In the genomic region with DNA sequence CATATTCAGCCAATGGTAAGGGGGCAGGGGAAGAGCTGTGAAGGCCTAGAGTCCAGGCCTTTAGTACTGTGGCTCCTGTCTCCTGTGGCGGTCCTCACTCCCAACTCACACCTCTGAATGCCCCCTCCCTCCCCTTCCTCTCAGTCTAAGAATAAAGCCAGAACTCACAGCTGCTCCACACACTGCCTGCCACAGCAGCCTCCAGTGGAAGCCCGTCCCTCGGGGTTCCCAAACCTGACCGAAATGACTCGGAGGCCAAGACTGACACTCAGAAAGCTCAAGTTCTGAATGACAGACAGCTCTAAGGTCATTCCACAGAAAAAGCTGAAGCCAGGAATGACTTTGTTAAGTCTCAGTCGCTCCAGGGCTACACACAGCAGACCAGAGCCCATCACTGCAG, we compare ENCODE assay signal across 11 mouse cellular contexts. TPM values are rescaled to one million over a fixed set of nuclear protein-coding genes. Genes with fewer than 3 reads are reported as not detected.
A peak's percentile ranks its signal among the peaks of the same experiment; 100 is the strongest.
DNase-seq lines count a peak whose midpoint lies in the region; ATAC-seq and TF ChIP-seq lines count a peak whose summit lies in the region.
"Had no signal": no experiment of that assay in that cellular context is flagged by ENCODE, and none has a peak within 500 bp of the region (broad histone marks: within the 10 kb centered on the region; RNA-seq: fewer than 3 reads in every experiment).

No protein-coding gene starts in this region.

- H3K4me2 ChIP-seq in embryonic facial prominence, embryonic 12.5 days (replicated peaks): peak overlapping the region; percentile 75; the same call in 1 of the 2 replicates
- peak overlapping the region; percentile 76; the same call in 1 of the 2 replicates for H3K4me2 ChIP-seq in embryonic facial prominence, embryonic 14.5 days (ENCODE audit: low read depth, low read length)
- H3K4me2 ChIP-seq in midbrain, embryonic 15.5 days: peak overlapping the region; percentile 75

- no peaks in the 10 kb centered on the region for H3K36me3 ChIP-seq in embryonic facial prominence, embryonic 12.5 days
- no peaks in the 10 kb centered on the region for H3K36me3 ChIP-seq in embryonic facial prominence, embryonic 10.5 days (replicated peaks)
- no peaks in the 10 kb centered on the region for H3K36me3 ChIP-seq in embryonic facial prominence, embryonic 14.5 days (ENCODE audit: control insufficient read depth, insufficient read depth, low read length)
- peaks cover 8% of the 10 kb centered on the region; the same call in 1 of the 2 replicates for H3K36me3 ChIP-seq in midbrain, embryonic 15.5 days (replicated peaks)

- no peaks in the 10 kb centered on the region for H3K9me3 ChIP-seq in embryonic facial prominence, embryonic 12.5 days
- H3K9me3 ChIP-seq in embryonic facial prominence, embryonic 10.5 days: no peaks in the 10 kb centered on the region
- no peaks in the 10 kb centered on the region for H3K9me3 ChIP-seq in embryonic facial prominence, embryonic 14.5 days (ENCODE audit: control insufficient read depth, low read length)
- no peaks in the 10 kb centered on the region for H3K9me3 ChIP-seq in midbrain, embryonic 15.5 days

- peaks cover 10% of the 10 kb centered on the region for H3K4me1 ChIP-seq in embryonic facial prominence, embryonic 12.5 days
- peaks cover 22% of the 10 kb centered on the region for H3K4me1 ChIP-seq in embryonic facial prominence, embryonic 10.5 days
- no peaks in the 10 kb centered on the region for H3K4me1 ChIP-seq in embryonic facial prominence, embryonic 14.5 days (ENCODE audit: control insufficient read depth, insufficient read depth, low read length)
- peaks cover 27% of the 10 kb centered on the region for H3K4me1 ChIP-seq in midbrain, embryonic 15.5 days

- ATAC-seq in embryonic facial prominence, embryonic 12.5 days (ENCODE audit: insufficient number of reproducible peaks, insufficient read depth, low FRiP score, low TSS enrichment): no peak
- no peak for ATAC-seq in embryonic facial prominence, embryonic 14.5 days (ENCODE audit: low read depth)
- ATAC-seq in midbrain, embryonic 15.5 days (replicated peaks): no peak
- ATAC-seq in megakaryocyte progenitor cell, adult 5-6 weeks (replicated peaks; ENCODE audit: poor library complexity): no peak

- WGBS in embryonic facial prominence, embryonic 12.5 days: 59% methylated on average over 6 of the region's 6 CpGs
- 69% methylated on average over 6 of the region's 6 CpGs for WGBS in embryonic facial prominence, embryonic 10.5 days
- WGBS in embryonic facial prominence, embryonic 14.5 days: 74% methylated on average over 6 of the region's 6 CpGs
- 76% methylated on average over 6 of the region's 6 CpGs for WGBS in midbrain, embryonic 15.5 days

- no peak for DNase-seq in embryonic facial prominence, embryonic 10.5 days (ENCODE audit: low spot score)
- no peak for DNase-seq in layer of hippocampus, adult 2 months (ENCODE audit: low spot score in 2 of 2)
- no peak for DNase-seq in layer of hippocampus, adult 9-11 months
- DNase-seq in embryonic facial prominence, embryonic 14.5 days (ENCODE audit: low spot score): no peak
- DNase-seq in thymus, postnatal 0 days (ENCODE audit: low spot score): no peak
- DNase-seq: kidney, adult 8-10 months; lung, postnatal 36 days had no signal

- no peak overlapping the region for H3K9ac ChIP-seq in embryonic facial prominence, embryonic 12.5 days
- H3K9ac ChIP-seq in embryonic facial prominence, embryonic 14.5 days (ENCODE audit: low read depth, low read length): no peak overlapping the region
- peak overlapping the region; percentile 83; the same call in 1 of the 2 replicates for H3K9ac ChIP-seq in midbrain, embryonic 15.5 days

- H3K27me3 ChIP-seq in embryonic facial prominence, embryonic 12.5 days: no peaks in the 10 kb centered on the region
- peaks cover 30% of the 10 kb centered on the region for H3K27me3 ChIP-seq in embryonic facial prominence, embryonic 10.5 days (replicated peaks; ENCODE audit: low read depth, poor library complexity, severe bottlenecking)
- no peaks in the 10 kb centered on the region for H3K27me3 ChIP-seq in embryonic facial prominence, embryonic 14.5 days (replicated peaks; ENCODE audit: control insufficient read depth, insufficient read depth, low read length)
- no peaks in the 10 kb centered on the region for H3K27me3 ChIP-seq in midbrain, embryonic 15.5 days (replicated peaks)

- no peak overlapping the region for H3K4me3 ChIP-seq in embryonic facial prominence, embryonic 12.5 days
- H3K4me3 ChIP-seq in embryonic facial prominence, embryonic 10.5 days: no peak overlapping the region
- H3K4me3 ChIP-seq in layer of hippocampus, adult 2 months: no peak overlapping the region; the same call in 1 of the 2 replicates
- H3K4me3 ChIP-seq in embryonic facial prominence, embryonic 14.5 days (ENCODE audit: low read depth, low read length): no peak overlapping the region
- peak overlapping the region; percentile 75; the same call in 1 of the 2 replicates for H3K4me3 ChIP-seq in midbrain, embryonic 15.5 days

- no peak for TF ChIP-seq CTCF in layer of hippocampus, adult 2 months (conservative IDR thresholded peaks at IDR 0.05)

- no peak overlapping the region for H3K27ac ChIP-seq in embryonic facial prominence, embryonic 12.5 days
- no peak overlapping the region for H3K27ac ChIP-seq in embryonic facial prominence, embryonic 10.5 days (replicated peaks)
- peak overlapping the region; percentile 96 for H3K27ac ChIP-seq in layer of hippocampus, adult 2 months
- no peak overlapping the region for H3K27ac ChIP-seq in embryonic facial prominence, embryonic 14.5 days (replicated peaks; ENCODE audit: low read depth, low read length)
- peak overlapping the region; percentile 92; the same call in 1 of the 2 replicates for H3K27ac ChIP-seq in midbrain, embryonic 15.5 days

RNA-seq across cellular contexts. Expression of a gene that starts 1.1 kb away (rescaled TPM):
- 13.1 and 13.8 TPM in 2 replicates for polyA plus RNA-seq in embryonic facial prominence, embryonic 12.5 days (2016; fragmentation: Nextera tagmentation; extraction: Ambion mirVana)
- polyA plus RNA-seq in embryonic facial prominence, embryonic 10.5 days (2016; fragmentation: Nextera tagmentation; extraction: Ambion mirVana): 5.5 and 8.7 TPM in 2 replicates
- total RNA-seq in layer of hippocampus, adult 2 months (2021): 100 to 1,000 TPM; 265 to 268 TPM
- 7.7 and 9.7 TPM in 2 replicates for polyA plus RNA-seq in embryonic facial prominence, embryonic 14.5 days (2014; fragmentation: Nextera tagmentation; extraction: Ambion mirVana)
- 146 and 153 TPM in 2 replicates for polyA plus RNA-seq in midbrain, embryonic 15.5 days (2015; fragmentation: Nextera tagmentation; extraction: Ambion mirVana)
- polyA plus RNA-seq in thymus, postnatal 0 days (2015; fragmentation: Nextera tagmentation; extraction: Ambion mirVana): 2.7 and 2.9 TPM in 2 replicates
- 5.1 and 8.7 TPM in 2 replicates for total RNA-seq in megakaryocyte progenitor cell, adult 5-6 weeks (2015)
- 6.8 and 10.4 TPM in 2 replicates for total RNA-seq in megakaryocyte progenitor cell, adult 5-6 weeks (2017)
- total RNA-seq: neutrophil, adult 5-6 weeks had no signal

RNA-seq across cellular contexts. Expression of a gene that starts 27.2 kb away (rescaled TPM):
- 0.24 and 0.45 TPM in 2 replicates for polyA plus RNA-seq in embryonic facial prominence, embryonic 12.5 days (2016; fragmentation: Nextera tagmentation; extraction: Ambion mirVana)
- 0.42 and 0.47 TPM in 2 replicates for polyA plus RNA-seq in embryonic facial prominence, embryonic 10.5 days (2016; fragmentation: Nextera tagmentation; extraction: Ambion mirVana)
- total RNA-seq in layer of hippocampus, adult 2 months (2021): under 1 TPM; 0.27 to 0.28 TPM
- polyA plus RNA-seq in embryonic facial prominence, embryonic 14.5 days (2014; fragmentation: Nextera tagmentation; extraction: Ambion mirVana): 0.31 and 0.39 TPM in 2 replicates
- polyA plus RNA-seq in midbrain, embryonic 15.5 days (2015; fragmentation: Nextera tagmentation; extraction: Ambion mirVana): 0.23 and 0.30 TPM in 2 replicates
- polyA plus RNA-seq in thymus, postnatal 0 days (2015; fragmentation: Nextera tagmentation; extraction: Ambion mirVana): 0.67 and 0.85 TPM in 2 replicates
- total RNA-seq in megakaryocyte progenitor cell, adult 5-6 weeks (2015): 3.3 and 3.5 TPM in 2 replicates
- 5.6 and 6.8 TPM in 2 replicates for total RNA-seq in megakaryocyte progenitor cell, adult 5-6 weeks (2017)

RNA-seq across cellular contexts. Expression of a gene that starts 46.5 kb away (rescaled TPM):
- polyA plus RNA-seq in embryonic facial prominence, embryonic 12.5 days (2016; fragmentation: Nextera tagmentation; extraction: Ambion mirVana): 0.55 and 0.57 TPM in 2 replicates
- polyA plus RNA-seq in embryonic facial prominence, embryonic 10.5 days (2016; fragmentation: Nextera tagmentation; extraction: Ambion mirVana): 0.13 TPM in 1 of 2 replicates, not detected in the other
- total RNA-seq in layer of hippocampus, adult 2 months (2021): under 1 TPM; 0.72 to 0.86 TPM
- polyA plus RNA-seq in embryonic facial prominence, embryonic 14.5 days (2014; fragmentation: Nextera tagmentation; extraction: Ambion mirVana): 2.8 and 3.4 TPM in 2 replicates
- 0.27 and 0.28 TPM in 2 replicates for polyA plus RNA-seq in midbrain, embryonic 15.5 days (2015; fragmentation: Nextera tagmentation; extraction: Ambion mirVana)
- 6.5 and 7.4 TPM in 2 replicates for polyA plus RNA-seq in thymus, postnatal 0 days (2015; fragmentation: Nextera tagmentation; extraction: Ambion mirVana)
- total RNA-seq in megakaryocyte progenitor cell, adult 5-6 weeks (2015): 2.8 and 3.3 TPM in 2 replicates
- total RNA-seq in megakaryocyte progenitor cell, adult 5-6 weeks (2017): 3.5 and 4.0 TPM in 2 replicates

RNA-seq across cellular contexts. Expression of a gene that starts 50.9 kb away (rescaled TPM):
- polyA plus RNA-seq in embryonic facial prominence, embryonic 12.5 days (2016; fragmentation: Nextera tagmentation; extraction: Ambion mirVana): 59.1 and 64.5 TPM in 2 replicates
- polyA plus RNA-seq in embryonic facial prominence, embryonic 10.5 days (2016; fragmentation: Nextera tagmentation; extraction: Ambion mirVana): 43.3 and 44.9 TPM in 2 replicates
- total RNA-seq in layer of hippocampus, adult 2 months (2021): 10 to 100 TPM; 50.1 to 53.5 TPM
- polyA plus RNA-seq in embryonic facial prominence, embryonic 14.5 days (2014; fragmentation: Nextera tagmentation; extraction: Ambion mirVana): 38.6 and 43.6 TPM in 2 replicates
- polyA plus RNA-seq in midbrain, embryonic 15.5 days (2015; fragmentation: Nextera tagmentation; extraction: Ambion mirVana): 77.3 and 83.5 TPM in 2 replicates
- polyA plus RNA-seq in thymus, postnatal 0 days (2015; fragmentation: Nextera tagmentation; extraction: Ambion mirVana): 26.4 and 29.9 TPM in 2 replicates
- total RNA-seq in megakaryocyte progenitor cell, adult 5-6 weeks (2015): 15.5 and 20.7 TPM in 2 replicates
- 18.9 and 20.6 TPM in 2 replicates for total RNA-seq in megakaryocyte progenitor cell, adult 5-6 weeks (2017)

Comparison
In these comparisons a context has a peak if more than half of its experiments do, and no peak if none do; other contexts are left out.
1. H3K27ac ChIP-seq: peak in layer of hippocampus, adult 2 months (single experiment) and midbrain, embryonic 15.5 days (single experiment); none in embryonic facial prominence, embryonic 12.5 days (single experiment), embryonic facial prominence, embryonic 10.5 days (single experiment) and embryonic facial prominence, embryonic 14.5 days (single experiment).
2. Peak in every context shown above with its lines, with median percentiles within 50 percentile points of each other: H3K4me2 ChIP-seq.